Mouse (Mus musculus): ENCODE data around the gene Zfp65. TPM values are rescaled to one million over a fixed set of nuclear protein-coding genes. Genes with fewer than 3 reads are reported as not detected.
A peak's percentile ranks its signal among the peaks of the same experiment; 100 is the strongest.
"Not testable (repeated sequence)": the region's sequence is repeated elsewhere in the genome, so short reads cannot be mapped to it uniquely, and the experiment has no call there.

Gene Zfp65
- 5.7 TPM in 2 replicates for polyA plus RNA-seq (2014; fragmentation: Nextera tagmentation; extraction: Ambion mirVana)

- ATAC-seq (ENCODE audit: low FRiP score) (peak; percentile 78), DNase-seq (ENCODE audit: low spot score, missing footprints) (peak; percentile 95)
- Histone ChIP-seq H3K27ac (ENCODE audit: low read depth, low read length) (no peak within 1 kb of the TSS), H3K9ac (ENCODE audit: low read length) (peak within 1 kb of the TSS; percentile 60), H3K27me3 (ENCODE audit: control insufficient read depth, insufficient read depth, low read length) (no peaks in the 10 kb centered on the region), H3K4me2 (peak within 1 kb of the TSS; percentile 53), H3K4me3 (ENCODE audit: low read depth, low read length) (peak within 1 kb of the TSS; percentile 50), H3K4me1 (ENCODE audit: control insufficient read depth, insufficient read depth, low read length) (no peaks in the 10 kb centered on the region), H3K9me3 (ENCODE audit: control insufficient read depth, low read length) (no peaks in the 10 kb centered on the region; the same call in 1 of the 2 replicates), H3K36me3 (ENCODE audit: control insufficient read depth, insufficient read depth, low read length) (no peaks in the 10 kb centered on the region)
- WGBS, result 3% methylated on average over 17 of the region's 21 CpGs
These were observed at the start of gene Zfp65 for GRCm38 (mm10) chr13:67728641-67729318. Gene Zfp65, minus strand, starts transcription at chr13:67729173.

GRCm38 (mm10) chr13:67763031-67763768, 34.2 kb upstream of the Zfp65 start:
- no peak overlapping the region for H3K27ac ChIP-seq (ENCODE audit: low read depth, low read length)
- no peak for ATAC-seq (ENCODE audit: low FRiP score)
- no peaks in the 10 kb centered on the region for H3K9me3 ChIP-seq (ENCODE audit: control insufficient read depth, low read length)
- H3K4me3 ChIP-seq (ENCODE audit: low read depth, low read length), result no peak overlapping the region
- no peaks in the 10 kb centered on the region for H3K36me3 ChIP-seq (ENCODE audit: control insufficient read depth, insufficient read depth, low read length)
- 87% methylated on average over 2 of the region's 2 CpGs for WGBS
- DNase-seq (ENCODE audit: low spot score, missing footprints), result no peak
- no peaks in the 10 kb centered on the region for H3K27me3 ChIP-seq (ENCODE audit: control insufficient read depth, insufficient read depth, low read length)
- no peak overlapping the region for H3K4me2 ChIP-seq
- no peaks in the 10 kb centered on the region for H3K4me1 ChIP-seq (ENCODE audit: control insufficient read depth, insufficient read depth, low read length)
- H3K9ac ChIP-seq (ENCODE audit: low read length), result no peak overlapping the region

- DNase-seq (ENCODE audit: low spot score, missing footprints), result no peak
- Histone ChIP-seq H3K9ac (ENCODE audit: low read length) (no peak overlapping the region), H3K4me2 (no peak overlapping the region), H3K27ac (ENCODE audit: low read depth, low read length) (no peak overlapping the region), H3K4me1 (ENCODE audit: control insufficient read depth, insufficient read depth, low read length) (no peaks in the 10 kb centered on the region), H3K27me3 (ENCODE audit: control insufficient read depth, insufficient read depth, low read length) (no peaks in the 10 kb centered on the region), H3K4me3 (ENCODE audit: low read depth, low read length) (no peak overlapping the region), H3K36me3 (ENCODE audit: control insufficient read depth, insufficient read depth, low read length) (no peaks in the 10 kb centered on the region), H3K9me3 (ENCODE audit: control insufficient read depth, low read length) (no peaks in the 10 kb centered on the region)
- no peak for ATAC-seq (ENCODE audit: low FRiP score)
- 80% methylated on average over 1 of the region's 1 CpGs for WGBS
These were observed 31.0 kb upstream of the Zfp65 start for GRCm38 (mm10) chr13:67759966-67760365.

GRCm38 (mm10) chr13:67755761-67756160, 26.8 kb upstream of the Zfp65 start:
- Histone ChIP-seq H3K27ac (ENCODE audit: low read depth, low read length) (no peak overlapping the region), H3K9ac (ENCODE audit: low read length) (no peak overlapping the region), H3K4me3 (ENCODE audit: low read depth, low read length) (no peak overlapping the region), H3K36me3 (ENCODE audit: control insufficient read depth, insufficient read depth, low read length) (no peaks in the 10 kb centered on the region), H3K4me1 (ENCODE audit: control insufficient read depth, insufficient read depth, low read length) (peaks cover 3% of the 10 kb centered on the region; the same call in 1 of the 2 replicates), H3K9me3 (ENCODE audit: control insufficient read depth, low read length) (no peaks in the 10 kb centered on the region), H3K27me3 (ENCODE audit: control insufficient read depth, insufficient read depth, low read length) (no peaks in the 10 kb centered on the region), H3K4me2 (no peak overlapping the region)
- DNase-seq (ENCODE audit: low spot score, missing footprints) (peak; percentile 31), ATAC-seq (ENCODE audit: low FRiP score) (no peak)
- WGBS, result 86% methylated on average over 6 of the region's 6 CpGs

- Histone ChIP-seq H3K4me3 (ENCODE audit: low read depth, low read length) (peak within 1 kb of the TSS; percentile 67), H3K9ac (ENCODE audit: low read length) (peak within 1 kb of the TSS; percentile 68), H3K4me2 (peak within 1 kb of the TSS; percentile 56), H3K9me3 (ENCODE audit: control insufficient read depth, low read length) (no peaks in the 10 kb centered on the region), H3K27ac (ENCODE audit: low read depth, low read length) (no peak within 1 kb of the TSS), H3K27me3 (ENCODE audit: control insufficient read depth, insufficient read depth, low read length) (no peaks in the 10 kb centered on the region), H3K4me1 (ENCODE audit: control insufficient read depth, insufficient read depth, low read length) (peaks cover 3% of the 10 kb centered on the region; the same call in 1 of the 2 replicates), H3K36me3 (ENCODE audit: control insufficient read depth, insufficient read depth, low read length) (no peaks in the 10 kb centered on the region)
- DNase-seq (ENCODE audit: low spot score, missing footprints) (peak; percentile 94), ATAC-seq (ENCODE audit: low FRiP score) (peak; percentile 95)
- WGBS, result 8% methylated on average over 24 of the region's 24 CpGs
These were observed 25.6 kb upstream of the Zfp65 start, which contains the start of gene Zfp85 for GRCm38 (mm10) chr13:67754333-67755306. Gene Zfp85, minus strand, starts transcription at chr13:67755228.

GRCm38 (mm10) chr13:67743896-67744295, 14.9 kb upstream of the Zfp65 start:
- ATAC-seq (ENCODE audit: low FRiP score), result no peak
- peaks cover 5% of the 10 kb centered on the region; the same call in 1 of the 2 replicates for H3K36me3 ChIP-seq (ENCODE audit: control insufficient read depth, insufficient read depth, low read length)
- WGBS, result 87% methylated on average over 9 of the region's 9 CpGs
- H3K4me3 ChIP-seq (ENCODE audit: low read depth, low read length), result no peak overlapping the region
- H3K9me3 ChIP-seq (ENCODE audit: control insufficient read depth, low read length), result peaks cover 3% of the 10 kb centered on the region; the same call in 1 of the 2 replicates
- no peak for DNase-seq (ENCODE audit: low spot score, missing footprints)
- no peak overlapping the region for H3K27ac ChIP-seq (ENCODE audit: low read depth, low read length)
- no peaks in the 10 kb centered on the region for H3K4me1 ChIP-seq (ENCODE audit: control insufficient read depth, insufficient read depth, low read length)
- no peaks in the 10 kb centered on the region for H3K27me3 ChIP-seq (ENCODE audit: control insufficient read depth, insufficient read depth, low read length)
- H3K4me2 ChIP-seq, result no peak overlapping the region
- H3K9ac ChIP-seq (ENCODE audit: low read length), result no peak overlapping the region

- Histone ChIP-seq H3K4me3 (ENCODE audit: low read depth, low read length) (no peak overlapping the region), H3K4me2 (no peak overlapping the region), H3K27me3 (ENCODE audit: control insufficient read depth, insufficient read depth, low read length) (no peaks in the 10 kb centered on the region), H3K36me3 (ENCODE audit: control insufficient read depth, insufficient read depth, low read length) (peaks cover under 1% of the 10 kb centered on the region; the same call in 1 of the 2 replicates), H3K9me3 (ENCODE audit: control insufficient read depth, low read length) (peaks cover under 1% of the 10 kb centered on the region; the same call in 1 of the 2 replicates), H3K9ac (ENCODE audit: low read length) (no peak overlapping the region), H3K27ac (ENCODE audit: low read depth, low read length) (no peak overlapping the region), H3K4me1 (ENCODE audit: control insufficient read depth, insufficient read depth, low read length) (no peaks in the 10 kb centered on the region)
- WGBS, result 88% methylated on average over 3 of the region's 3 CpGs
- no peak for ATAC-seq (ENCODE audit: low FRiP score)
- DNase-seq (ENCODE audit: low spot score, missing footprints), result no peak
These were observed 14.0 kb upstream of the Zfp65 start for GRCm38 (mm10) chr13:67742941-67743340.

GRCm38 (mm10) chr13:67734391-67734790, 5.4 kb upstream of the Zfp65 start:
- not testable (repeated sequence) for H3K4me2 ChIP-seq; H3K4me1 ChIP-seq (ENCODE audit: control insufficient read depth, insufficient read depth, low read length); H3K27ac ChIP-seq (ENCODE audit: low read depth, low read length); DNase-seq (ENCODE audit: low spot score, missing footprints); H3K9me3 ChIP-seq (ENCODE audit: control insufficient read depth, low read length); H3K4me3 ChIP-seq (ENCODE audit: low read depth, low read length); H3K9ac ChIP-seq (ENCODE audit: low read length); H3K27me3 ChIP-seq (ENCODE audit: control insufficient read depth, insufficient read depth, low read length); H3K36me3 ChIP-seq (ENCODE audit: control insufficient read depth, insufficient read depth, low read length); ATAC-seq (ENCODE audit: low FRiP score)
- 91% methylated on average over 9 of the region's 9 CpGs for WGBS

All from midbrain, embryonic 11.5 days (tissue).